Mouse (Mus musculus) kidney, postnatal 14 days (tissue): Measurements from ENCODE around the gene Sfxn2.

ENCODE experiments used
- DNase-seq: peaks from one replicate; pipeline ENCODE4 v3.0.0; 2022; ENCODE audit warnings: mixed read lengths

The Sfxn2 gene

GRCm38 (mm10) chr19:46600371-46600770 is 27.2 kb downstream of the Sfxn2 start:
- no peak for DNase-seq

- DNase-seq, result peak; percentile 72
Observed at GRCm38 (mm10) chr19:46601491-46601890, 28.3 kb downstream of the Sfxn2 start.

GRCm38 (mm10) chr19:46602406-46602805 is 29.2 kb downstream of the Sfxn2 start:
- no peak for DNase-seq

GRCm38 (mm10) chr19:46606718-46607117 is 33.6 kb downstream of the Sfxn2 start:
- DNase-seq, result no peak

- peak; percentile 52 for DNase-seq
Observed at GRCm38 (mm10) chr19:46607424-46607823, 34.3 kb downstream of the Sfxn2 start.

- no peak for DNase-seq
Observed at GRCm38 (mm10) chr19:46608158-46608557, 35.0 kb downstream of the Sfxn2 start.

GRCm38 (mm10) chr19:46616378-46616777 is 43.2 kb downstream of the Sfxn2 start:
- DNase-seq, result no peak

GRCm38 (mm10) chr19:46617361-46617760 is 44.2 kb downstream of the Sfxn2 start:
- DNase-seq, result no peak

- no peak for DNase-seq
Observed at GRCm38 (mm10) chr19:46618322-46618721, 45.2 kb downstream of the Sfxn2 start.

GRCm38 (mm10) chr19:46619001-46619400 is 45.8 kb downstream of the Sfxn2 start:
- DNase-seq, result no peak

- DNase-seq, result no peak
Observed at GRCm38 (mm10) chr19:46619518-46619917, 46.4 kb downstream of the Sfxn2 start.

- DNase-seq, result no peak
Observed at GRCm38 (mm10) chr19:46620016-46620808, 47.0 kb downstream of the Sfxn2 start.

- DNase-seq, result no peak
Observed at GRCm38 (mm10) chr19:46621236-46622183, 48.3 kb downstream of the Sfxn2 start.

- no peak for DNase-seq
Observed at GRCm38 (mm10) chr19:46622659-46623193, 49.6 kb downstream of the Sfxn2 start.

GRCm38 (mm10) chr19:46623194-46623667 is 50.1 kb downstream of the Sfxn2 start:
- DNase-seq, result peak; percentile 66

GRCm38 (mm10) chr19:46623790-46624772 is 50.9 kb downstream of the Sfxn2 start:
- DNase-seq, result peak; percentile 77

GRCm38 (mm10) chr19:46625015-46625414 is 51.9 kb downstream of the Sfxn2 start:
- DNase-seq, result no peak

GRCm38 (mm10) chr19:46625519-46625918 is 52.4 kb downstream of the Sfxn2 start:
- no peak for DNase-seq

- no peak for DNase-seq
Observed at GRCm38 (mm10) chr19:46628403-46628802, 55.2 kb downstream of the Sfxn2 start.

- no peak for DNase-seq
Observed at GRCm38 (mm10) chr19:46629807-46630206, 56.6 kb downstream of the Sfxn2 start.

- no peak for DNase-seq
Observed at GRCm38 (mm10) chr19:46631637-46632036, 58.5 kb downstream of the Sfxn2 start.

- no peak for DNase-seq
Observed at GRCm38 (mm10) chr19:46635766-46636165, 62.6 kb downstream of the Sfxn2 start.
